Mouse (Mus musculus) adrenal gland, postnatal 25 days (tissue): ENCODE results near the gene Bfsp1. TPM values are rescaled to one million over a fixed set of nuclear protein-coding genes. Genes with fewer than 3 reads are reported as not detected.

ENCODE experiments used
- DNase-seq: peaks from one replicate; pipeline ENCODE4 v3.0.0; 2021; ENCODE audit warnings: mixed read lengths
- total RNA-seq: library from RNA; stranded (reverse); gene quantifications from 2 replicates; pipeline ENCODE4 v1.2.3, GENCODE M21; 2021

The Bfsp1 gene
- total RNA-seq, 1 experiment from 2014 or later = 1.0 TPM

DNA sequence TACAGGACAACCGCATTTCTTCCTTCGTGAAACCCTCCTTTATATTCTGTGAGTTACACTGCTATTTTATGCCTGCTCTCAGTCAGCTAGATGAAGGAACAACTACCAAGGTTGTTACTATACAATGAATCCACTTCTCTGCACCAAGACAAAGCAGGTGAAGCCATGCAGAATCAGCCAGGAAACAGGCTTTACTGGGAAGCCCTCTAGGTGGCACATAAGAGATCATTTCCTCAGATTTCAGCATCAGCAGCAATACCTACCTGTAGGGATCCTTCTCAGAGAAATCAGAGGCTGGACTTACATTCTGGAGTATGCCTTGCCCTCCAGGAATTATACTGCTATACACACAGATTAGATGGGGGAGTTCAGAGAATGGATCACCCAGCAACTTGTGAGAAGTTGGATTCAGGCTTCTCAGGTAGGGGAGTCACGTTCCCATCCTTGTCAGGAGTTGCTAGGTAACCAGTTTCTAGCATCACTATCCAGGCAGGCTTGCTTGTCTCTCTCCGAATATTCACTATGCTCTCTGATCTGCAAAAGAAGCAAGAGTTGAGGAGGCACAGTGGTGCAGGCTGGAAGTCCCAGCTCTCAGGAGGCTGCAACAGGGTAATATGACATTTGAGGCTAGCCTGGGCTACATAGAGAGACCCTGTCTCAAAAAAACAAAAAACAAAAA, 66.5 kb downstream of the Bfsp1 start:
- no peak for DNase-seq

DNA sequence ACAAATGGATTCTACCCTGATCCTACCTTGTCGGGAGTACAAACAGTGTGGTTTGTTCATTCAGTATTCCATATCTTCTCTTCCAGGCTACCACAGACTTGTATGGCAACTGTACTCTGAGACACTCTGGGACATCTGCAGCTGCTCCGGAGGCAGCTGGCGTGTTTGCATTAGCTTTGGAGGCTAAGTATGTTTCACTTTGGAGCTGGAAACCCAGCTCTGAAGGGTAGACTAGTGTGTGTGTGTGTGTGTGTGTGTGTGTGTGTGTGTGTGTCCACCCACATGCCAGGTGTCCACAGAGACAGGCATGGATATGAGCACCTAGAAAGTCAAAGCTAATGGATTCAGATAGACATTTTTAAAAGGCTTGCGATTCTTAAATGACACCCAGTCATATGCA, 67.1 kb downstream of the Bfsp1 start:
- no peak for DNase-seq

DNA sequence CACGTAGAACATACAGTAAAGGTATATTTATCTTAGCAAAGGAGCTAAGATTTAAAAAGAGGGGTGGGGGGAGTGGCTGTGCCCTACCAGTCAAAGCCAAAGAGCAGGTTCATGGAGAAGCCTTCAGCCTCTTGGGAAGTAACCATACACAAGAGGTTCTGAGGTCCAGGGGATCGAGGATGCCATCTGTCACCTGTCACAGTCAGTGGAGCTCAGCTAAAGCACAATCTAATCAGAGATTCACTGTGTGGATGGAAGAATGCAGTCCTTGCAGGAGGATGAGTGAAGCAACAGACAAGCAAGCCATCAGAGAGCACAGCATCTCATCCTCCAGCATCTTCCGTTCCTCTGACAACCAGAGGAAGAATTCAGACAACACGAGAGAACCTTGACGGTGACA, 73.1 kb downstream of the Bfsp1 start:
- DNase-seq = no peak

DNA sequence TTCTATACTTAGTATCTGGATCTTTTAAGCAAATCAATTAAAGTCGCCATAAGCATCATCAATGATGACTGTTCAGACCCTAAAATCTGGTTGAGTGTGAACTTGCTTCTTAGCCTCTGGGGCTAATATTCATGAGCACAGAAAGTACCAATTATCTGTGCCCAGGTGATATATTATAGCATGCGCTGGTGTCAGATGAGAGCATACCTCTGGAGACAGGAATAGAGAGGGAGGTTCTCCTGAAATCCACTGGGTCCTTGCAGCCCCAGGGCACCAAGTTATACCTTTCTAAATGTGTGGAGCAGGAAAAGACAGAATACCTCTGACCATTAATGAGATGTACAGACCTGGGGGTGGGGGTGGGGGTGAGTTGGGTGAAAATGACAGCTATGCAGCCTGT, 82.7 kb downstream of the Bfsp1 start:
- no peak for DNase-seq

Other genes with a start within 250 kb of the Bfsp1 start
- 258 and 286 TPM in 2 replicates for gene Dstn, start 52.1 kb upstream of the Bfsp1 start, total RNA-seq
- 192 and 198 TPM in 2 replicates for gene Rrbp1, start 148.1 kb upstream of the Bfsp1 start, total RNA-seq
- not detected in 2 replicates for gene Banf2, start 169.9 kb upstream of the Bfsp1 start, total RNA-seq